Mouse (Mus musculus): ENCODE data around the gene Zdhhc25.

DNA sequence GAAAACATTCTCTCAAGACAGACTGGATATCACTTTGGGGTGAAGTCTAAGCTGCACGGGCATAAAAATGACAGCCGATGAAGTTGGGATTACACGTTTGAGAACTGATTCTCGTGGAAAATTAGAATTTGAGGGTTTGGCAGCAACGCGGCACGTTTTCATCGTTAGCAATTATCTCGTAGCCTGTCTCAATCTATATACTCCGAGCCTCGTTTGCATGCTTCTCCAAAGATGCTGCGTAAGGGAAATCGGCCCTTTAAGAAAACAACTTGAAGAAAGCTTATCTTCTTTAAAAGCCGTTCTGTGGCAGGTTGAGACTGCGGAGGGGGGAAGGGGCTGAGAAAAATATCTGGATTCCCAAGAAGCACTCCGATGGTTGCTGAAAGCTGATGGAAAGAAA, 17.0 kb downstream of the Zdhhc25 start:
- TF ChIP-seq CTCF (conservative IDR thresholded peaks at IDR 0.05; ENCODE audit: low read length) (no peak), NANOG (IDR thresholded peaks at IDR 0.05; ENCODE audit: borderline replicate concordance, low read length) (no peak), POU5F1 (IDR thresholded peaks at IDR 0.05; ENCODE audit: borderline replicate concordance, low read length) (no peak)

Data from E14TG2a.4 (cell line).